ENCODE assay signal across 24 mouse cellular contexts in the genomic region with DNA sequence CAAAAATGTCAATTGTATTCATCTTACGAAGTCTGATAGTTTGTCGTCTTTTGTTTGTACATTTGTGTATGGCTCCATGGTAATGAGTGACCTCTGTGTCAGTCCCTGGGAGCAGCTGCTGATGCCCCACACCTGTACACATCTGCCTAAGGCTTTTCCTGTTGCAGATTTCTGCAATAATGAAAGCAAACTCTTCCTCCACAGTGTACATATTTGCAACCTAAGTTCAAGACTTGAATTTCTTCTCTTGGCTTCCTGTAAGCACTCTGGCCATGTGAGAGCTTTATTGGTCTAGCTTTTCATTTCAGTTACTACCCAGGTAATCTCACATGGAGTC. TPM values are rescaled to one million over a fixed set of nuclear protein-coding genes. Genes with fewer than 3 reads are reported as not detected.
A peak's percentile ranks its signal among the peaks of the same experiment; 100 is the strongest.
DNase-seq lines count a peak whose midpoint lies in the region; ATAC-seq and TF ChIP-seq lines count a peak whose summit lies in the region.
"Had no signal": no experiment of that assay in that cellular context is flagged by ENCODE, and none has a peak within 500 bp of the region (broad histone marks: within the 10 kb centered on the region; RNA-seq: fewer than 3 reads in every experiment).

No protein-coding gene starts in this region.

- no peaks in the 10 kb centered on the region for H3K27me3 ChIP-seq in heart, embryonic 10.5 days (ENCODE audit: insufficient read depth, poor library complexity, severe bottlenecking)
- H3K27me3 ChIP-seq in intestine, embryonic 16.5 days (replicated peaks; ENCODE audit: control insufficient read depth, insufficient read depth, low read length): no peaks in the 10 kb centered on the region
- H3K27me3 ChIP-seq in stomach, postnatal 0 days (ENCODE audit: control insufficient read depth, insufficient read depth, low read length): no peaks in the 10 kb centered on the region
- H3K27me3 ChIP-seq in forebrain, embryonic 14.5 days (replicated peaks; ENCODE audit: control insufficient read depth, insufficient read depth, low read length): no peaks in the 10 kb centered on the region
- H3K27me3 ChIP-seq: CH12.LX; embryonic facial prominence, embryonic 12.5 days; forebrain, embryonic 12.5 days; forebrain, embryonic 15.5 days; Patski had no signal

- no peak overlapping the region for H3K4me3 ChIP-seq in heart, embryonic 10.5 days
- no peak overlapping the region for H3K4me3 ChIP-seq in intestine, embryonic 16.5 days (ENCODE audit: low read length)
- no peak overlapping the region for H3K4me3 ChIP-seq in stomach, postnatal 0 days (ENCODE audit: low read depth, low read length)
- no peak overlapping the region for H3K4me3 ChIP-seq in forebrain, embryonic 14.5 days (ENCODE audit: low read depth, low read length)
- H3K4me3 ChIP-seq: embryonic facial prominence, embryonic 10.5 days; embryonic facial prominence, embryonic 12.5 days; forebrain, embryonic 12.5 days; forebrain, embryonic 15.5 days had no signal

- no peaks in the 10 kb centered on the region for H3K9me3 ChIP-seq in heart, embryonic 10.5 days
- no peaks in the 10 kb centered on the region for H3K9me3 ChIP-seq in intestine, embryonic 16.5 days (ENCODE audit: control insufficient read depth, low read length)
- H3K9me3 ChIP-seq in stomach, postnatal 0 days (ENCODE audit: control insufficient read depth, low read length): no peaks in the 10 kb centered on the region
- no peaks in the 10 kb centered on the region for H3K9me3 ChIP-seq in forebrain, embryonic 14.5 days (replicated peaks; ENCODE audit: control insufficient read depth, low read length)
- H3K9me3 ChIP-seq: embryonic facial prominence, embryonic 10.5 days; embryonic facial prominence, embryonic 12.5 days; forebrain, embryonic 12.5 days; forebrain, embryonic 15.5 days; G1E had no signal

- no peak for TF ChIP-seq CTCF in stomach, postnatal 0 days (IDR thresholded peaks at IDR 0.05; ENCODE audit: low read depth)

- ATAC-seq in intestine, embryonic 16.5 days: peak; percentile 52
- ATAC-seq in stomach, postnatal 0 days (ENCODE audit: low FRiP score, low TSS enrichment): peak; percentile 53; the same call in 1 of the 2 replicates
- no peak for ATAC-seq in forebrain, embryonic 14.5 days
- ATAC-seq: activated CD4-positive, CD25-positive, alpha-beta regulatory T cell, adult 4 months; CD4-positive, CD25-positive, alpha-beta regulatory T cell, adult 4 months; forebrain, embryonic 15.5 days; forebrain, postnatal 0 days; Patski had no signal

- H3K27ac ChIP-seq in heart, embryonic 10.5 days: no peak overlapping the region
- no peak overlapping the region for H3K27ac ChIP-seq in intestine, embryonic 16.5 days (ENCODE audit: low read length)
- H3K27ac ChIP-seq in stomach, postnatal 0 days (replicated peaks): no peak overlapping the region
- H3K27ac ChIP-seq in forebrain, embryonic 14.5 days (ENCODE audit: low read depth, low read length): no peak overlapping the region
- H3K27ac ChIP-seq: embryonic facial prominence, embryonic 10.5 days; embryonic facial prominence, embryonic 12.5 days; forebrain, embryonic 12.5 days; forebrain, embryonic 15.5 days had no signal

- H3K36me3 ChIP-seq in heart, embryonic 10.5 days: no peaks in the 10 kb centered on the region
- H3K36me3 ChIP-seq in intestine, embryonic 16.5 days (ENCODE audit: control insufficient read depth, insufficient read depth, low read length): no peaks in the 10 kb centered on the region
- H3K36me3 ChIP-seq in stomach, postnatal 0 days (ENCODE audit: control insufficient read depth, insufficient read depth, low read length): no peaks in the 10 kb centered on the region
- H3K36me3 ChIP-seq in forebrain, embryonic 14.5 days (ENCODE audit: control insufficient read depth, insufficient read depth, low read length): no peaks in the 10 kb centered on the region
- H3K36me3 ChIP-seq: embryonic facial prominence, embryonic 10.5 days; embryonic facial prominence, embryonic 12.5 days; forebrain, embryonic 12.5 days; forebrain, embryonic 15.5 days; G1E had no signal

- no peaks in the 10 kb centered on the region for H3K4me1 ChIP-seq in heart, embryonic 10.5 days
- H3K4me1 ChIP-seq in intestine, embryonic 16.5 days (ENCODE audit: control insufficient read depth, insufficient read depth, low read length): no peaks in the 10 kb centered on the region; the same call in 1 of the 2 replicates
- no peaks in the 10 kb centered on the region for H3K4me1 ChIP-seq in stomach, postnatal 0 days (replicated peaks; ENCODE audit: control insufficient read depth, insufficient read depth)
- H3K4me1 ChIP-seq in forebrain, embryonic 14.5 days (ENCODE audit: control insufficient read depth, insufficient read depth, low read length): no peaks in the 10 kb centered on the region
- H3K4me1 ChIP-seq: embryonic facial prominence, embryonic 10.5 days; embryonic facial prominence, embryonic 12.5 days; forebrain, embryonic 12.5 days; forebrain, embryonic 15.5 days had no signal

- H3K4me2 ChIP-seq in intestine, embryonic 16.5 days (ENCODE audit: low read depth, low read length): no peak overlapping the region
- no peak overlapping the region for H3K4me2 ChIP-seq in stomach, postnatal 0 days (replicated peaks; ENCODE audit: low read depth)
- no peak overlapping the region for H3K4me2 ChIP-seq in forebrain, embryonic 14.5 days (ENCODE audit: low read length)
- H3K4me2 ChIP-seq: embryonic facial prominence, embryonic 12.5 days; forebrain, embryonic 12.5 days; forebrain, embryonic 15.5 days had no signal

- DNase-seq in heart, adult 11 months: peak; percentile 7
- DNase-seq in heart, embryonic 10.5 days (ENCODE audit: low spot score): no peak
- no peak for DNase-seq in stomach, postnatal 0 days (ENCODE audit: low spot score)
- no peak for DNase-seq in forebrain, embryonic 14.5 days (ENCODE audit: low spot score)
- DNase-seq: adrenal gland, adult 8-10 months; adrenal gland, postnatal 14 days; B cell, adult 2 months; cerebellum, adult 11-12 months; cerebellum, adult 2 months; cerebellum, adult 9-10 months; cerebellum, postnatal 10 days; cerebellum, postnatal 25 days; forebrain, postnatal 0 days had no signal

- TF ChIP-seq EP300 in stomach, postnatal 0 days (optimal IDR thresholded peaks at IDR 0.05): no peak

- WGBS in heart, embryonic 10.5 days: 78% methylated on average over 2 of the region's 2 CpGs
- 64% methylated on average over 2 of the region's 2 CpGs for WGBS in intestine, embryonic 16.5 days
- 64% methylated on average over 2 of the region's 2 CpGs for WGBS in stomach, postnatal 0 days
- WGBS in forebrain, embryonic 14.5 days: 88% methylated on average over 2 of the region's 2 CpGs

- no peak overlapping the region for H3K9ac ChIP-seq in intestine, embryonic 16.5 days (ENCODE audit: low read depth, low read length)
- H3K9ac ChIP-seq in stomach, postnatal 0 days (ENCODE audit: low read length): no peak overlapping the region
- H3K9ac ChIP-seq in forebrain, embryonic 14.5 days (ENCODE audit: low read length): no peak overlapping the region
- H3K9ac ChIP-seq: embryonic facial prominence, embryonic 12.5 days; forebrain, embryonic 12.5 days; forebrain, embryonic 15.5 days; forebrain, postnatal 0 days had no signal

RNA-seq across cellular contexts. Expression of a gene that starts 14.6 kb away (rescaled TPM):
- polyA plus RNA-seq in heart, embryonic 10.5 days (2016; fragmentation: Nextera tagmentation; extraction: Ambion mirVana): not detected in 2 replicates
- polyA plus RNA-seq in intestine, embryonic 16.5 days (2015; fragmentation: Nextera tagmentation; extraction: Ambion mirVana): not detected in 2 replicates
- 40.0 and 44.6 TPM in 2 replicates for polyA plus RNA-seq in stomach, postnatal 0 days (2015; fragmentation: Nextera tagmentation; extraction: Ambion mirVana)
- polyA plus RNA-seq in forebrain, embryonic 14.5 days (2014; fragmentation: Nextera tagmentation; extraction: Ambion mirVana): not detected in 2 replicates
- polyA plus RNA-seq: activated CD4-positive, CD25-positive, alpha-beta regulatory T cell, adult 4 months; CD4-positive, CD25-positive, alpha-beta regulatory T cell, adult 4 months; cerebellum, adult 2 months; cortical plate, adult 2 months; embryonic facial prominence, embryonic 10.5 days; forebrain, embryonic 12.5 days; forebrain, embryonic 15.5 days; forebrain, postnatal 0 days; G1E had no signal

RNA-seq across cellular contexts. Expression of a gene that starts 18.8 kb away (rescaled TPM):
- polyA plus RNA-seq in heart, embryonic 10.5 days (2016; fragmentation: Nextera tagmentation; extraction: Ambion mirVana): not detected in 2 replicates
- 0.39 TPM in 1 of 2 replicates, not detected in the other for polyA plus RNA-seq in intestine, embryonic 16.5 days (2015; fragmentation: Nextera tagmentation; extraction: Ambion mirVana)
- 280 and 324 TPM in 2 replicates for polyA plus RNA-seq in stomach, postnatal 0 days (2015; fragmentation: Nextera tagmentation; extraction: Ambion mirVana)
- polyA plus RNA-seq in forebrain, embryonic 14.5 days (2014; fragmentation: Nextera tagmentation; extraction: Ambion mirVana): not detected in 2 replicates
- polyA plus RNA-seq: activated CD4-positive, CD25-positive, alpha-beta regulatory T cell, adult 4 months; CD4-positive, CD25-positive, alpha-beta regulatory T cell, adult 4 months; cerebellum, adult 2 months; cortical plate, adult 2 months; embryonic facial prominence, embryonic 10.5 days; forebrain, embryonic 12.5 days; forebrain, embryonic 15.5 days; forebrain, postnatal 0 days; G1E; Patski had no signal

RNA-seq across cellular contexts. Expression of a gene that starts 35.3 kb away (rescaled TPM):
- not detected in 2 replicates for polyA plus RNA-seq in heart, embryonic 10.5 days (2016; fragmentation: Nextera tagmentation; extraction: Ambion mirVana)
- not detected in 2 replicates for polyA plus RNA-seq in intestine, embryonic 16.5 days (2015; fragmentation: Nextera tagmentation; extraction: Ambion mirVana)
- polyA plus RNA-seq in stomach, postnatal 0 days (2015; fragmentation: Nextera tagmentation; extraction: Ambion mirVana): 0.18 TPM in 1 of 2 replicates, not detected in the other
- not detected in 2 replicates for polyA plus RNA-seq in forebrain, embryonic 14.5 days (2014; fragmentation: Nextera tagmentation; extraction: Ambion mirVana)
- polyA plus RNA-seq: activated CD4-positive, CD25-positive, alpha-beta regulatory T cell, adult 4 months; CD4-positive, CD25-positive, alpha-beta regulatory T cell, adult 4 months; cerebellum, adult 2 months; cortical plate, adult 2 months; embryonic facial prominence, embryonic 10.5 days; embryonic facial prominence, embryonic 12.5 days; forebrain, embryonic 12.5 days; forebrain, embryonic 15.5 days; forebrain, postnatal 0 days; G1E; Patski had no signal

Comparison
In these comparisons a context has a peak if more than half of its experiments do, and no peak if none do; other contexts are left out.
1. RNA of a gene that starts 14.6 kb away (polyA plus RNA-seq): 40.0 to 44.6 TPM in stomach, postnatal 0 days; not detected in heart, embryonic 10.5 days, not detected in intestine, embryonic 16.5 days and not detected in forebrain, embryonic 14.5 days; every median in the first group is over 10 times any median in the second.
2. RNA of a gene that starts 18.8 kb away (polyA plus RNA-seq): 280 to 324 TPM in stomach, postnatal 0 days; 0.39 TPM in intestine, embryonic 16.5 days, not detected in heart, embryonic 10.5 days and not detected in forebrain, embryonic 14.5 days; every median in the first group is over 100 times any median in the second.